Mouse (Mus musculus) ES-Bruce4 (cell line): ENCODE measurements around the gene Atp2a2.

Source experiments
- CTCF ChIP-seq: IDR thresholded peaks from one replicate; pipeline ENCODE4 v1.8.1; 2011; ENCODE audit warnings: low read depth, low read length
- POLR2A ChIP-seq: IDR thresholded peaks from one replicate; pipeline ENCODE4 v1.8.1; 2011; ENCODE audit warnings: low read length; ENCODE audit not compliant: insufficient read depth

DNA sequence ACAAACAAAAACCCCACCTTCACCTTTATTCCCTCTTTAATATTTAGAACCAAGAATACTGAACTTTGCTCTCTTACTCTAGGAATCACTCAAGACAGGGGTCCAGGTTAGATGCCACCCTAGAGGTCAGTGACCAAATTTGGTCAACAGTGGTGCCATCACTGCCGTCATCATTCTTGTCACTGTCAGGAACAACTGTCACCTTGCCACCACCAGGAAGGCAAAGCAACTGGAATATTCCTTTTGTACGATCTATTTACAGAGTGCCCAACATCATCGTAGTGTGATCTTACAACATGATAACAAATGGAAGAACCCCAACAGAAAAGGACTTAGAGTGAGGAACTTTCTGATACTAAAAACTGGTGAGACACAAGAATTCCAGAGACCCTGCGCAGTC lies 1.9 kb downstream of the Atp2a2 start:
- TF ChIP-seq POLR2A (no peak), CTCF (no peak)
